Mouse (Mus musculus): ENCODE measurements around the gene Atad1.

Gene Atad1

GRCm38 (mm10) chr19:32752357-32752756, 12.8 kb upstream of the Atad1 start:
- in situ Hi-C loops (cut with MboI): loop anchor here (10.0 kb wide), 1 partner anchor 472 kb away; no protein-coding TSS in a partner anchor

- in situ Hi-C loops (cut with MboI): no loop called here
Measured at GRCm38 (mm10) chr19:32749425-32749824, 9.8 kb upstream of the Atad1 start.

- in situ Hi-C loops (cut with MboI): no loop called here
Measured at GRCm38 (mm10) chr19:32740641-32741345, 1.2 kb upstream of the Atad1 start.

- in situ Hi-C loops (cut with MboI): no loop called here
Measured at GRCm38 (mm10) chr19:32737844-32738243, 1.7 kb downstream of the Atad1 start.

GRCm38 (mm10) chr19:32732922-32733321, 6.7 kb downstream of the Atad1 start:
- in situ Hi-C loops (cut with MboI): no loop called here

- in situ Hi-C loops (cut with MboI): no loop called here
Measured at GRCm38 (mm10) chr19:32729785-32730184, 9.8 kb downstream of the Atad1 start.

GRCm38 (mm10) chr19:32726451-32727325, 12.9 kb downstream of the Atad1 start:
- in situ Hi-C loops (cut with MboI): no loop called here

- in situ Hi-C loops (cut with MboI): no loop called here
Measured at GRCm38 (mm10) chr19:32723817-32724216, 15.8 kb downstream of the Atad1 start.

- in situ Hi-C loops (cut with MboI): no loop called here
Measured at GRCm38 (mm10) chr19:32720319-32720718, 19.3 kb downstream of the Atad1 start.

GRCm38 (mm10) chr19:32717590-32717989, 22.0 kb downstream of the Atad1 start:
- in situ Hi-C loops (cut with MboI): loop anchor here (10.0 kb wide), 1 partner anchor 647 kb away; no protein-coding TSS in a partner anchor

- in situ Hi-C loops (cut with MboI): loop anchor here (10.0 kb wide), 1 partner anchor 649 kb away; no protein-coding TSS in a partner anchor
Measured at GRCm38 (mm10) chr19:32715681-32716080, 23.9 kb downstream of the Atad1 start.

GRCm38 (mm10) chr19:32715201-32715600, 24.4 kb downstream of the Atad1 start:
- in situ Hi-C loops (cut with MboI): loop anchor here (10.0 kb wide), 1 partner anchor 650 kb away; no protein-coding TSS in a partner anchor

- in situ Hi-C loops (cut with MboI): loop anchor here (5.0 to 10.0 kb wide), 2 partner anchors 514 to 651 kb away; no protein-coding TSS in a partner anchor
Measured at GRCm38 (mm10) chr19:32713471-32713870, 26.1 kb downstream of the Atad1 start.

GRCm38 (mm10) chr19:32712588-32713042, 27.0 kb downstream of the Atad1 start:
- in situ Hi-C loops (cut with MboI): loop anchor here (5.0 to 10.0 kb wide), 2 partner anchors 515 to 652 kb away; no protein-coding TSS in a partner anchor

GRCm38 (mm10) chr19:32711761-32712541, 27.6 kb downstream of the Atad1 start:
- in situ Hi-C loops (cut with MboI): loop anchor here (5.0 to 10.0 kb wide), 2 partner anchors 515 to 653 kb away; no protein-coding TSS in a partner anchor

GRCm38 (mm10) chr19:32710288-32710687, 29.3 kb downstream of the Atad1 start:
- in situ Hi-C loops (cut with MboI): loop anchor here (5.0 to 10.0 kb wide), 2 partner anchors 517 to 655 kb away; no protein-coding TSS in a partner anchor

- in situ Hi-C loops (cut with MboI): no loop called here
Measured at GRCm38 (mm10) chr19:32708996-32709395, 30.6 kb downstream of the Atad1 start.

- in situ Hi-C loops (cut with MboI): no loop called here
Measured at GRCm38 (mm10) chr19:32702191-32702590, 37.4 kb downstream of the Atad1 start.

GRCm38 (mm10) chr19:32696674-32697073, 42.9 kb downstream of the Atad1 start:
- in situ Hi-C loops (cut with MboI): no loop called here

- in situ Hi-C loops (cut with MboI): loop anchor here (10.0 kb wide), 1 partner anchor 185 kb away; no protein-coding TSS in a partner anchor
Measured at GRCm38 (mm10) chr19:32689724-32690123, 49.9 kb downstream of the Atad1 start.

GRCm38 (mm10) chr19:32688227-32688626, 51.4 kb downstream of the Atad1 start:
- in situ Hi-C loops (cut with MboI): loop anchor here (10.0 kb wide), 1 partner anchor 183 kb away; no protein-coding TSS in a partner anchor

All from mature B cell (primary cell).